Mouse (Mus musculus) ES-Bruce4 (cell line): ENCODE results near the gene Nelfcd. TPM values are rescaled to one million over a fixed set of nuclear protein-coding genes. Genes with fewer than 3 reads are reported as not detected.

Experiments
- H3K27ac ChIP-seq: 2 replicates; pipeline ENCODE4 v1.5.1; 2012; ENCODE audit warnings: low read length, inconsistent platforms; ENCODE audit not compliant: insufficient read depth
- H3K27me3 ChIP-seq: 2 replicates; pipeline ENCODE4 v1.6.1; 2012; ENCODE audit warnings: mild to moderate bottlenecking, low read length, inconsistent platforms; ENCODE audit not compliant: control insufficient read depth, poor library complexity, insufficient read depth, severe bottlenecking
- H3K36me3 ChIP-seq: 2 replicates; pipeline ENCODE4 v1.6.1; 2012; ENCODE audit warnings: inconsistent platforms, mild to moderate bottlenecking, low read length, moderate library complexity; ENCODE audit not compliant: control insufficient read depth, poor library complexity, insufficient read depth, severe bottlenecking
- H3K4me1 ChIP-seq: one replicate; pipeline ENCODE4 v1.8.1; 2011; ENCODE audit warnings: low read length; ENCODE audit not compliant: control insufficient read depth, insufficient read depth
- H3K4me3 ChIP-seq: 2 replicates; pipeline ENCODE4 v1.5.1; 2011; ENCODE audit warnings: low read depth, mild to moderate bottlenecking, low read length
- H3K9ac ChIP-seq: 2 replicates; pipeline ENCODE4 v1.6.1; 2012; ENCODE audit warnings: low read depth, mild to moderate bottlenecking, inconsistent platforms; ENCODE audit not compliant: poor library complexity, severe bottlenecking
- H3K9me3 ChIP-seq: replicated peaks from 2 replicates; pipeline ENCODE4 v1.6.1; 2012; ENCODE audit warnings: mild to moderate bottlenecking, low read length, inconsistent platforms; ENCODE audit not compliant: control insufficient read depth, poor library complexity, insufficient read depth, severe bottlenecking
- CTCF ChIP-seq: IDR thresholded peaks from one replicate; pipeline ENCODE4 v1.8.1; 2011; ENCODE audit warnings: low read depth, low read length
- EP300 ChIP-seq: IDR thresholded peaks from 2 replicates; pipeline ENCODE4 v1.6.1; 2011; ENCODE audit warnings: low read depth, low read length; ENCODE audit not compliant: insufficient read depth
- POLR2A ChIP-seq: IDR thresholded peaks from one replicate; pipeline ENCODE4 v1.8.1; 2011; ENCODE audit warnings: low read length; ENCODE audit not compliant: insufficient read depth
- polyA plus RNA-seq: library from polyadenylated mRNA; stranded (reverse); fragments of >200 nt; gene quantifications from 2 replicates; pipeline ENCODE4 v1.2.4, GENCODE M21; 2011; ENCODE audit warnings: low read depth; ENCODE audit not compliant: missing spikeins, insufficient read depth, insufficient read length

The Nelfcd gene
- polyA plus RNA-seq, 1 experiment, result 64.3 TPM

GRCm38 (mm10) chr2:174415001-174415730 lies 438 bp upstream of the Nelfcd start:
- no peaks in the 10 kb centered on the region for H3K4me1 ChIP-seq
- no peaks in the 10 kb centered on the region for H3K27me3 ChIP-seq
- TF ChIP-seq EP300 (no peak), POLR2A (no peak), CTCF (no peak)
- no peak overlapping the region for H3K9ac ChIP-seq
- H3K9me3 ChIP-seq, result no peaks in the 10 kb centered on the region
- H3K4me3 ChIP-seq, result no peak overlapping the region
- H3K27ac ChIP-seq, result no peak overlapping the region
- H3K36me3 ChIP-seq, result no peaks in the 10 kb centered on the region

- Histone ChIP-seq H3K4me3 (no peak overlapping the region), H3K27me3 (no peaks in the 10 kb centered on the region), H3K9ac (no peak overlapping the region), H3K9me3 (no peaks in the 10 kb centered on the region), H3K27ac (no peak overlapping the region), H3K4me1 (no peaks in the 10 kb centered on the region), H3K36me3 (peaks cover 7% of the 10 kb centered on the region)
- TF ChIP-seq POLR2A (no peak), CTCF (no peak), EP300 (no peak)
These were observed 5.5 kb downstream of the Nelfcd start for GRCm38 (mm10) chr2:174421107-174421506.

GRCm38 (mm10) chr2:174424301-174425085 lies 8.9 kb downstream of the Nelfcd start:
- Histone ChIP-seq H3K9me3 (no peaks in the 10 kb centered on the region), H3K27ac (no peak overlapping the region), H3K36me3 (peaks cover 31% of the 10 kb centered on the region), H3K27me3 (no peaks in the 10 kb centered on the region), H3K9ac (no peak overlapping the region), H3K4me3 (no peak overlapping the region), H3K4me1 (no peaks in the 10 kb centered on the region)
- TF ChIP-seq EP300, result no peak
- no peak for TF ChIP-seq CTCF

DNA sequence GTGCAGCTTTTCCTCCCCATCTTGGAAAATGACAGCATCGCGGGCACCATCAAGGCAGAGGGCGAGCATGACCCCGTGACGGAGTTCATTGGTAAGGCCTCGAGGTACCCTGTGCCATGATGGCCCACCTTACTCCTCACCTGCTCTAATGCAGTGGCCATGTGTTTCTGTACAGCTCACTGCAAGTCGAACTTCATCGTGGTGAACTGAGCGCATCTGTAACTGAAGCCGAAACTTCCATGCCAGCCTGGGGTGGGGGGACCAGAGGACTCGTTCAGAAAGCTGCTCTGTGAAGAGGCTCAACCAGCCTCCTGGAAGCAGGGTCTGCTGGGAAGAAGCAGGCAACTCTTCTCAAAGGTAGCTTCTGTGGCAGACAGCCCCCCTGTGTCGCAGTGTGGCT lies 11.3 kb downstream of the Nelfcd start:
- no peaks in the 10 kb centered on the region for H3K9me3 ChIP-seq
- no peak overlapping the region for H3K4me3 ChIP-seq
- H3K36me3 ChIP-seq, result peaks cover 31% of the 10 kb centered on the region
- no peaks in the 10 kb centered on the region for H3K4me1 ChIP-seq
- no peak overlapping the region for H3K9ac ChIP-seq
- no peaks in the 10 kb centered on the region for H3K27me3 ChIP-seq
- no peak overlapping the region for H3K27ac ChIP-seq
- TF ChIP-seq EP300, result no peak
- no peak for TF ChIP-seq POLR2A
- no peak for TF ChIP-seq CTCF

GRCm38 (mm10) chr2:174428076-174428835 lies 12.7 kb downstream of the Nelfcd start:
- Histone ChIP-seq H3K27me3 (no peaks in the 10 kb centered on the region), H3K4me3 (no peak overlapping the region), H3K4me1 (no peaks in the 10 kb centered on the region), H3K36me3 (peaks cover 34% of the 10 kb centered on the region), H3K9me3 (no peaks in the 10 kb centered on the region), H3K27ac (no peak overlapping the region), H3K9ac (no peak overlapping the region)
- TF ChIP-seq EP300 (no peak), POLR2A (no peak), CTCF (no peak)
